Mouse (Mus musculus) hindbrain, embryonic 11.5 days (tissue): ENCODE measurements at regions not wholly inside any gene's neighbourhood (a gene's known extent, or its start where the extent isn't known, plus 50 kb on each side); places are given as distances from the start of the nearest gene placed in this dataset.
A peak's percentile ranks its signal among the peaks of the same experiment; 100 is the strongest.

Source experiments
- ATAC-seq: fragments of 200-750 bp; cut with Nextera tagmentation; 2 replicates; pipeline ENCODE4 v1.8.0; 2017; ENCODE audit warnings: mild to moderate bottlenecking, moderate TSS enrichment, moderate library complexity; ENCODE audit not compliant: low FRiP score
- DNase-seq: peaks from one replicate; pipeline ENCODE4 v3.0.0-alpha.2; 2015; ENCODE audit warnings: low spot score
- H3K27ac ChIP-seq: fragments of 300-500 bp; sonication (generic); 2 replicates; pipeline ENCODE4 v1.5.1; 2014; ENCODE audit warnings: mild to moderate bottlenecking, low read depth, low read length
- H3K27me3 ChIP-seq: fragments of 300-500 bp; sonication (generic); 2 replicates; pipeline ENCODE4 v1.6.1; 2014; ENCODE audit warnings: mild to moderate bottlenecking, low read length, moderate library complexity, mixed read lengths; ENCODE audit not compliant: control insufficient read depth, insufficient read depth
- H3K36me3 ChIP-seq: fragments of 300-500 bp; sonication (generic); 2 replicates; pipeline ENCODE4 v1.6.1; 2014; ENCODE audit warnings: mild to moderate bottlenecking, low read length, moderate library complexity, mixed read lengths; ENCODE audit not compliant: control insufficient read depth, insufficient read depth
- H3K4me1 ChIP-seq: fragments of 300-500 bp; sonication (generic); replicated peaks from 2 replicates; pipeline ENCODE4 v1.6.1; 2014; ENCODE audit warnings: low read length, mixed read lengths; ENCODE audit not compliant: control insufficient read depth, insufficient read depth
- H3K4me2 ChIP-seq: fragments of 300-500 bp; sonication (generic); replicated peaks from 2 replicates; pipeline ENCODE4 v1.6.1; 2014; ENCODE audit warnings: mild to moderate bottlenecking, low read depth, low read length
- H3K4me3 ChIP-seq: fragments of 300-500 bp; sonication (generic); 2 replicates; pipeline ENCODE4 v1.5.1; 2014; ENCODE audit warnings: low read depth, low read length
- H3K9ac ChIP-seq: fragments of 300-500 bp; sonication (generic); 2 replicates; pipeline ENCODE4 v1.6.1; 2014; ENCODE audit warnings: low read depth, low read length
- H3K9me3 ChIP-seq: fragments of 300-500 bp; sonication (generic); 2 replicates; pipeline ENCODE4 v1.6.1; 2016; ENCODE audit warnings: low read length; ENCODE audit not compliant: control insufficient read depth
- WGBS: fragments of 180-500 bp; shearing (Covaris S2); extraction: QIAGEN DNeasy Blood & Tissue Kit; methylation state at CpG from one replicate; pipeline ENCODE4 v1.1.7; 2014; 5-methylcytosine and 5-hydroxymethylcytosine counted together

- ATAC-seq (no peak), DNase-seq (no peak)
- H3K9ac ChIP-seq, result no peak overlapping the region
- no peak overlapping the region for H3K4me2 ChIP-seq
- H3K27me3 ChIP-seq, result no peaks in the 10 kb centered on the region
- no peak overlapping the region for H3K4me3 ChIP-seq
- H3K4me1 ChIP-seq, result no peaks in the 10 kb centered on the region
- H3K9me3 ChIP-seq, result no peaks in the 10 kb centered on the region
- WGBS, result 83% methylated on average over 6 of the region's 6 CpGs
- H3K27ac ChIP-seq, result no peak overlapping the region
- H3K36me3 ChIP-seq, result no peaks in the 10 kb centered on the region
These were observed 60.5 kb downstream of the Klhdc7a start for GRCm38 (mm10) chr4:139907366-139907765.

GRCm38 (mm10) chr4:139906176-139906575 is 61.6 kb downstream of the Klhdc7a start:
- 90% methylated on average over 12 of the region's 12 CpGs for WGBS
- H3K9me3 ChIP-seq, result no peaks in the 10 kb centered on the region
- DNase-seq (no peak), ATAC-seq (no peak)
- no peak overlapping the region for H3K9ac ChIP-seq
- H3K27ac ChIP-seq, result no peak overlapping the region; the same call in 1 of the 2 replicates
- no peaks in the 10 kb centered on the region for H3K36me3 ChIP-seq
- no peak overlapping the region for H3K4me2 ChIP-seq
- H3K4me3 ChIP-seq, result no peak overlapping the region
- H3K27me3 ChIP-seq, result no peaks in the 10 kb centered on the region
- H3K4me1 ChIP-seq, result no peaks in the 10 kb centered on the region

DNA sequence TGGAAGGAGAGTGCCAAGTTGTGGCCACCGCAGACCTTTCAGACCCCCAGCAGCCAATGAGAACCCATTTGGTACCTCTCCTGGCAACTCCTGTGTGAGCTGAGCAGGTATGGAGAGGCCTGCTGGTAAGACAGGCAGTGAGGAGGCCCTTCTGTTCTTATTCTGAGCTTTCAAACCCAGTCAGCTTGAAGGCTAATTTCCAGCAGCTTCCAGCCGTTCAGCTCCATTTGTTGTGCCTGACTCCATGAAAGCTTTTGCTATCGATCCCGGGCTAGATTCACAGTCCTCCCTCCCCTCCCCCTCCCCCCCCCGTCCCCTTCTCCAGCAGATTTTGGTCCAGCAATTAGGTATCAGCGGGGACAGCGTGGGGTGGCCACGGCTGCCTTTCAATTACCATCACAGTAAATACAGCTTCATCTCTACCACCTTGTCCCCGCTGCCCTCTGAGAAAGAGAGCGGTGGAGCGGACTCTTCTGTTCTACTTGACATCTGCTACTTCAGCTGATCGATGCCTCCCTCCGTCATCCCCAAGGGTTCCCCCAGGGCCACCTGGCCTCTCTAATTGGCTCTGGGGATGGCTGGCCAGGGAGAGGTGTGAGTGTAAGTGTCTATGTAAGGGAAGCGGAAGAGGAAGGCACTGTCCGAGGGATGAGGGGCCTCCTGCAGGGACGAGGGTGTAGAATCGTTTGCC is 62.6 kb downstream of the Klhdc7a start:
- Histone ChIP-seq H3K27me3 (no peaks in the 10 kb centered on the region), H3K4me1 (no peaks in the 10 kb centered on the region), H3K4me3 (no peak overlapping the region), H3K9ac (no peak overlapping the region), H3K4me2 (no peak overlapping the region), H3K36me3 (no peaks in the 10 kb centered on the region), H3K27ac (peak overlapping the region; percentile 24), H3K9me3 (no peaks in the 10 kb centered on the region)
- WGBS, result 27% methylated on average over 17 of the region's 17 CpGs
- DNase-seq (peak; percentile 39), ATAC-seq (0 out of 2 replicates have a peak, but pooled peaks have one; percentile 22)

- no peaks in the 10 kb centered on the region for H3K36me3 ChIP-seq
- H3K27ac ChIP-seq, result no peak overlapping the region
- H3K9me3 ChIP-seq, result no peaks in the 10 kb centered on the region
- H3K9ac ChIP-seq, result no peak overlapping the region
- H3K27me3 ChIP-seq, result no peaks in the 10 kb centered on the region
- no peak overlapping the region for H3K4me2 ChIP-seq
- no peaks in the 10 kb centered on the region for H3K4me1 ChIP-seq
- 85% methylated on average over 9 of the region's 9 CpGs for WGBS
- DNase-seq (no peak), ATAC-seq (no peak)
- H3K4me3 ChIP-seq, result no peak overlapping the region
These were observed 66.6 kb upstream of the Pax7 start for GRCm38 (mm10) chr4:139899960-139900359.

DNA sequence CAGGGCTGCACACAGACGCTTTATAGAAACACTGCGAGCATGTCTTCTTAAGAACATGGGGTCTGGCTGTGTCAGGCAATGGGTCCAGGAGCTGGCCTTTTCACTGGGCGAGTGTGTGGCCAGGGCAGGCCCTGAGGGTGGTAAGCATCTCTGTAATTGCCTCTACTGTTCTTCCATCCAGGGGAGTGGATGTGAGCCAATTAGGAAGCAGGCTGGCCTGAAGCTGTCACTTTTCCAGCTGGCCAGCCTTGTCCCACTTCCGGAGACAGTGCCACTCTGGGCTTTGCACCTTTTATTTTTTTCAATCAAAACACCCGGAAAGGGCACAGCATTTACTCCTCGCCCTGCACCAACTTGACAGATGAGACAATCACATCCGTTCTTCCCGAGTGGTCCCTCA is 66.1 kb upstream of the Pax7 start:
- Histone ChIP-seq H3K9ac (no peak overlapping the region), H3K4me1 (no peaks in the 10 kb centered on the region), H3K4me3 (no peak overlapping the region), H3K9me3 (no peaks in the 10 kb centered on the region), H3K27ac (no peak overlapping the region), H3K4me2 (no peak overlapping the region), H3K36me3 (no peaks in the 10 kb centered on the region), H3K27me3 (no peaks in the 10 kb centered on the region)
- DNase-seq, result no peak
- no peak for ATAC-seq
- 86% methylated on average over 8 of the region's 8 CpGs for WGBS

DNA sequence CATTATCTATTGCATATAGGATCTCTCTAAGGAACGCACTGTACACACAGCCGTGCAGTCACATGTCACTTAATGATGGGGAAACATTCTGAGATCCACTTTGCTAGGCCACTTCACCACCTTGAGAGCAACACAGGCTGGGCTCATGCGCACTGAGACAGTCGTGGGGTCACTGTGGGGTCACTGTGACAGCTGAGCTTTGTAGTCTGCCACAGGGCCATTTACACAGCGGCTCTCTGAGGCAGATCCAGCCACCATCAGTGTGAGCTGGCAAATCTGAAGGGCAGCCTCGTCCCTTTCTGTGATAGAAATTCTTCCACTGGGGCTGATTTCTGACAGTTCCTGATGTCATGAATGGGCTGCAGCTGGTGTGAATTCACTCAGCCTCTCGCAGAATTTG is 59.4 kb upstream of the Pax7 start:
- no peak overlapping the region for H3K4me3 ChIP-seq
- ATAC-seq (0 out of 2 replicates have a peak, but pooled peaks have one; percentile 51), DNase-seq (no peak)
- H3K4me2 ChIP-seq, result no peak overlapping the region
- H3K27me3 ChIP-seq, result no peaks in the 10 kb centered on the region
- H3K27ac ChIP-seq, result no peak overlapping the region
- no peak overlapping the region for H3K9ac ChIP-seq
- no peaks in the 10 kb centered on the region for H3K4me1 ChIP-seq
- H3K9me3 ChIP-seq, result no peaks in the 10 kb centered on the region
- 47% methylated on average over 7 of the region's 7 CpGs for WGBS
- no peaks in the 10 kb centered on the region for H3K36me3 ChIP-seq

DNA sequence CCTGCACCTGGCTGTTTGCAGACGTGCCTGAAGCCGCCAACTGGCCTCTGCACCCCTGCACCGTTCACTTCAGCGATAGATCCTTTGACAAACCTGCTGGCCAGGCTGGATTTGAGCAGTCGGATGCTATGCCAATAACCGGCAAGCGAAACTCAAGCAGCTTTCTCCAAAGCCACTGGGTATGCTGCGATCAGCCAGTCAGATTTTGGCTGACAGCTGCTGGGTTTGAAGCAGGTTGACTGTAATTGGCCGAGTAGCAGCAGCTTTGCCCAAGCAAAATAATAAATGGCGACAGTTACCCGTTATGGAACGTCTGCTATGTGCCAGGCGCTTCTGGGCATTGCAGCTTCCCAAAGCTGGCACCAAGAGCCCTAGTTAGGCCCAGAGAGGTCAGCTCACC is 55.7 kb upstream of the Pax7 start:
- H3K9me3 ChIP-seq, result no peaks in the 10 kb centered on the region
- 89% methylated on average over 13 of the region's 13 CpGs for WGBS
- no peak overlapping the region for H3K27ac ChIP-seq
- no peaks in the 10 kb centered on the region for H3K36me3 ChIP-seq
- H3K4me2 ChIP-seq, result no peak overlapping the region
- no peak overlapping the region for H3K9ac ChIP-seq
- DNase-seq (no peak), ATAC-seq (no peak)
- H3K4me3 ChIP-seq, result no peak overlapping the region
- H3K27me3 ChIP-seq, result no peaks in the 10 kb centered on the region
- H3K4me1 ChIP-seq, result no peaks in the 10 kb centered on the region
